Mouse (Mus musculus): ENCODE results near the gene 4931428F04Rik. TPM values are rescaled to one million over a fixed set of nuclear protein-coding genes. Genes with fewer than 3 reads are reported as not detected.

Gene 4931428F04Rik
- total and polyA plus RNA-seq, 2 experiments from 2014 or later, result 70.9 to 146 TPM

GRCm38 (mm10) chr8:105306146-105306691 is 16.6 kb upstream of the 4931428F04Rik start:
- H3K4me1 ChIP-seq (ENCODE audit: insufficient read depth), result peaks cover 4% of the 10 kb centered on the region; the same call in 1 of the 2 replicates
- TF ChIP-seq CTCF (IDR thresholded peaks at IDR 0.05; ENCODE audit: low read depth), result no peak
- no peaks in the 10 kb centered on the region for H3K27me3 ChIP-seq (ENCODE audit: insufficient read depth, low read length)
- 66% methylated on average over 5 of the region's 5 CpGs for WGBS
- peak overlapping the region; percentile 10; the same call in 1 of the 2 replicates for H3K9ac ChIP-seq
- ATAC-seq (peak; percentile 51), DNase-seq (no peak)
- H3K4me3 ChIP-seq (ENCODE audit: low read depth, low read length), result no peak overlapping the region
- H3K36me3 ChIP-seq (ENCODE audit: insufficient read depth), result peaks cover 70% of the 10 kb centered on the region
- no peaks in the 10 kb centered on the region for H3K9me3 ChIP-seq (ENCODE audit: low read length)
- peak overlapping the region; percentile 26; the same call in 1 of the 2 replicates for H3K4me2 ChIP-seq (ENCODE audit: low read depth)
- no peak overlapping the region for H3K27ac ChIP-seq (ENCODE audit: low read depth, low read length)

GRCm38 (mm10) chr8:105305211-105306145 is 15.8 kb upstream of the 4931428F04Rik start, which contains the start of gene Elmo3:
Elmo3 (plus strand) TSS chr8:105305601.
- Histone ChIP-seq H3K27ac (ENCODE audit: low read depth, low read length) (no peak within 1 kb of the TSS), H3K4me3 (ENCODE audit: low read depth, low read length) (no peak within 1 kb of the TSS), H3K4me2 (ENCODE audit: low read depth) (peak within 1 kb of the TSS; percentile 26), H3K9ac (peak within 1 kb of the TSS; percentile 10; the same call in 1 of the 2 replicates), H3K36me3 (ENCODE audit: insufficient read depth) (peaks cover 78% of the 10 kb centered on the region), H3K27me3 (ENCODE audit: insufficient read depth, low read length) (no peaks in the 10 kb centered on the region), H3K9me3 (ENCODE audit: low read length) (no peaks in the 10 kb centered on the region), H3K4me1 (ENCODE audit: insufficient read depth) (peaks cover 4% of the 10 kb centered on the region; the same call in 1 of the 2 replicates)
- TF ChIP-seq CTCF (IDR thresholded peaks at IDR 0.05; ENCODE audit: low read depth), result peak; percentile 22; the same call in 1 of the 2 replicates
- DNase-seq (no peak), ATAC-seq (peak; percentile 56)
- WGBS, result 10% methylated on average over 30 of the region's 30 CpGs

GRCm38 (mm10) chr8:105304325-105305210 is 14.9 kb upstream of the 4931428F04Rik start:
- Histone ChIP-seq H3K4me1 (ENCODE audit: insufficient read depth) (peaks cover 4% of the 10 kb centered on the region; the same call in 1 of the 2 replicates), H3K9me3 (ENCODE audit: low read length) (no peaks in the 10 kb centered on the region), H3K36me3 (ENCODE audit: insufficient read depth) (peaks cover 78% of the 10 kb centered on the region), H3K9ac (no peak overlapping the region), H3K27me3 (ENCODE audit: insufficient read depth, low read length) (no peaks in the 10 kb centered on the region), H3K4me3 (ENCODE audit: low read depth, low read length) (no peak overlapping the region), H3K4me2 (ENCODE audit: low read depth) (no peak overlapping the region), H3K27ac (ENCODE audit: low read depth, low read length) (no peak overlapping the region)
- 61% methylated on average over 9 of the region's 9 CpGs for WGBS
- ATAC-seq (no peak), DNase-seq (no peak)
- TF ChIP-seq CTCF (IDR thresholded peaks at IDR 0.05; ENCODE audit: low read depth), result no peak

- H3K27me3 ChIP-seq (ENCODE audit: insufficient read depth, low read length), result no peaks in the 10 kb centered on the region
- no peak overlapping the region for H3K4me2 ChIP-seq (ENCODE audit: low read depth)
- no peak overlapping the region for H3K27ac ChIP-seq (ENCODE audit: low read depth, low read length)
- no peak for ATAC-seq
- TF ChIP-seq CTCF (IDR thresholded peaks at IDR 0.05; ENCODE audit: low read depth), result no peak
- DNase-seq, result no peak
- H3K4me3 ChIP-seq (ENCODE audit: low read depth, low read length), result no peak overlapping the region
- H3K4me1 ChIP-seq (ENCODE audit: insufficient read depth), result peaks cover 5% of the 10 kb centered on the region; the same call in 1 of the 2 replicates
- H3K9me3 ChIP-seq (ENCODE audit: low read length), result no peaks in the 10 kb centered on the region
- H3K36me3 ChIP-seq (ENCODE audit: insufficient read depth), result peaks cover 73% of the 10 kb centered on the region
- 86% methylated on average over 9 of the region's 9 CpGs for WGBS
- no peak overlapping the region for H3K9ac ChIP-seq
Measured at GRCm38 (mm10) chr8:105303874-105304273, 14.2 kb upstream of the 4931428F04Rik start.

- TF ChIP-seq CTCF (IDR thresholded peaks at IDR 0.05; ENCODE audit: low read depth), result no peak
- no peak for DNase-seq
- peaks cover 10% of the 10 kb centered on the region; the same call in 1 of the 2 replicates for H3K4me1 ChIP-seq (ENCODE audit: insufficient read depth)
- H3K36me3 ChIP-seq (ENCODE audit: insufficient read depth), result peaks cover 68% of the 10 kb centered on the region
- WGBS, result 89% methylated on average over 8 of the region's 8 CpGs
- no peak overlapping the region for H3K4me2 ChIP-seq (ENCODE audit: low read depth)
- H3K27me3 ChIP-seq (ENCODE audit: insufficient read depth, low read length), result no peaks in the 10 kb centered on the region
- H3K4me3 ChIP-seq (ENCODE audit: low read depth, low read length), result no peak overlapping the region
- ATAC-seq, result no peak
- H3K9me3 ChIP-seq (ENCODE audit: low read length), result no peaks in the 10 kb centered on the region
- no peak overlapping the region for H3K9ac ChIP-seq
- no peak overlapping the region for H3K27ac ChIP-seq (ENCODE audit: low read depth, low read length)
Measured at GRCm38 (mm10) chr8:105303396-105303795, 13.7 kb upstream of the 4931428F04Rik start.

- TF ChIP-seq CTCF (IDR thresholded peaks at IDR 0.05; ENCODE audit: low read depth), result no peak
- Histone ChIP-seq H3K27me3 (ENCODE audit: insufficient read depth, low read length) (no peaks in the 10 kb centered on the region), H3K9ac (no peak overlapping the region), H3K4me1 (ENCODE audit: insufficient read depth) (0 out of 2 replicates have a peak, but pooled peaks cover 9% of the 10 kb centered on the region), H3K36me3 (ENCODE audit: insufficient read depth) (peaks cover 47% of the 10 kb centered on the region), H3K9me3 (ENCODE audit: low read length) (no peaks in the 10 kb centered on the region), H3K4me2 (ENCODE audit: low read depth) (no peak overlapping the region), H3K27ac (ENCODE audit: low read depth, low read length) (no peak overlapping the region), H3K4me3 (ENCODE audit: low read depth, low read length) (no peak overlapping the region)
- ATAC-seq, result no peak
- WGBS, result 95% methylated on average over 8 of the region's 8 CpGs
- DNase-seq, result no peak
Measured at GRCm38 (mm10) chr8:105299962-105300361, 10.3 kb upstream of the 4931428F04Rik start.
